Mouse (Mus musculus) urinary bladder, postnatal 4 days (tissue): Measurements from ENCODE around the gene Lhx4.

ENCODE experiments used
- DNase-seq, 2 experiments: peaks; one replicate each; pipeline ENCODE4 v3.0.0; 2021 to 2022; ENCODE audit warnings: low spot score in 2 of 2

Lhx4 gene

DNA sequence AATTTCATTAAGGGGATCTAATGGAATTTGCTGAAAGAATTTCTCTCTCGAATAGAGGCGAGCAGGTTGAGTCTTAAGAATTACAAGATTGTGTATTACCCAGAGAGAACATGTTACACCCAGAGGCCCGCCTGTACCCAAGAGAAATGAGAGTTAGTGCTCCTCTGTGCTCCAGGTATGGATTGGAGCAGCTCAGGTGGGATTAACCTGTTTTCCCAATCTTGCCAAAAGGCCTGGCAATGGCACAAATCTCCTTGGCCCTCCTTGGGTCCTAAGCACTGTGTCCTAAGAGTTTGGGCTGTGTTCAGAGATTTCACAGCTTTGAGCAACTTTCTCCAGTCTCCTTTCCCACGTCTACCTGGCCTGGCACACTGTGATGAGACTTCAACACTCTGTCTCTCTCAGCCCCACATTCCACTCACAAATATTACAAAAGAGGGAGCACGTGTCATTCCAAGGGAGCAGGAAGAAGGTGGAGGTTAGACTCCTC, 48.2 kb downstream of the Lhx4 start:
- no peak for DNase-seq

GRCm38 (mm10) chr1:155700886-155701285, 50.6 kb downstream of the Lhx4 start:
- DNase-seq = no peak

- no peak for DNase-seq
These were observed 52.9 kb downstream of the Lhx4 start for GRCm38 (mm10) chr1:155698373-155699159.

DNA sequence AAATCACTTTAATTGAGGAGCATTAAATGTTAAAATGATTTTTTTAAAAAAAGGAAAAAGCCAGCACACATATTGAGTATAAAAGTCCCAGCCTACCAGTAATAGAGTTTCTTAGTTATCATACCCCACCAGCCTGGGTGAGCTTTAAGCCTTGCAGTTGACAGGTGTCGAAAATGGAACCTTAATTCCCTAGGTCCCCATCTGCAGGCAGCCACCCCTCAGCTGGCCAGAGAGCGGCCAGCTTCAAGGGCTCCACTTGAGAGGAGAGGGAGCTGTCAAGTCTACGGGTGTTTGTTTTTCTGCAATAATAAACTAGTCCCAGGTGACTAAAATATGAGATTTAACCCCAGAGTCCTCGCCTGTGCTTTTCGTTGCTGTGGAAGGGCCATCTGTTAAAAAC, 58.0 kb downstream of the Lhx4 start:
- no peak for DNase-seq

GRCm38 (mm10) chr1:155693026-155693425, 58.5 kb downstream of the Lhx4 start:
- no peak for DNase-seq

DNA sequence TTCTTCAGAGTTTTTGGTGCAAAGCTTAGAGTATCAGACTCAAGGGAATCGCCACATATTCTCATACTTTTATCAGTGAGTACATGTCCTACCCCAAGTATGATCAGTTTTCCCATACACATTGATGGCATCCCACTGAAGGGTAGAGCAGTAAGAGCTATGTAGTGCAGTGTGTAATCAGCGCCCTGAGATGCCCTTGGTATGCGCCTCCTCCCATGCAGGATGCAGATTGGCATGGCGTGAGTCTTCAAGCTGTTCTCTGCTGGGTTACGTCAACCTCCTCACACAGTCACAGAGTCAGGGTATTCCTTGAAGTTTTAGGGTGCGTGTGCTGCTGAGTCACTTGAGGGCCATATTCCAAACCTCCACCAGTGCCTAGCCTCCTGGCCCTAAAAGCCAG, 59.3 kb downstream of the Lhx4 start:
- DNase-seq = no peak

GRCm38 (mm10) chr1:155689558-155689957, 61.9 kb downstream of the Lhx4 start:
- DNase-seq = no peak

DNA sequence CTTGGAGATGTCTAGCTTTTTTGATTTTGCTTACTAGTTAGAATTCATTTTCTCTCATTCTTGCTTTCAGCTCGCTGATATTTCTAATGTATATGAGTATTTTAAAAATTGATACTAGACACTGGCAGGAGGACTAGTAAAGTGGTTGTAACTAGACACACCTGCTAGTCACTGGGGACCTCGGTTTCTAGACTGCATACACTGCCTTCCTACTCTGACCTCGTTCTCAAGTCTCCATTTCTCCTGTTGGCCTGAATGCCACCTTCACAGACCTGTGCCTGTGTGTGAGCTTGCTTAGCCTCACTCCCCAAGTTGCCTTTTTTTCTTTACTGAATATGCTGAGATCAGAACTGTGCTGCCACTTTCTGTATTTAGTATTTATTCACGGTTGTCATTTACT, 62.3 kb downstream of the Lhx4 start:
- no peak for DNase-seq

DNA sequence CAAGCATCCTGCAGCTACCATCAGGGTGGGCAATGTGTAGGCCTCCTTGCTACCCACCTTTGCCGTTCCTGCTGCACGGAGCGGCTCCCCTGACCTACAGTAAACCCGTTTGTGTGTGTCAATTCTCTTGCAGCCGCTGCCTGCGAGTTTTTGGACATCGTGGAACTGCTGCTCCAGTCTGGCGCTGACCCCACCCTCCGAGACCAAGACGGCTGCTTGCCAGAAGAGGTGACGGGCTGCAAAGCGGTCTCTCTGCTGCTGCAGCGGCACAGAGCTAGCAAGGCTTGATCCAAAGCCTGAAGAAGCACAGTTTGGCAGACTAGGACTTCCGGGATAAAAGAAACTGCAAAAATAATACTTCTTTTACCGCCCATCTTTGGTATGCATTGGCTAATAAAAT, 64.7 kb downstream of the Lhx4 start:
- no peak for DNase-seq

GRCm38 (mm10) chr1:155681116-155681799, 70.2 kb downstream of the Lhx4 start:
- no peak for DNase-seq

- no peak for DNase-seq
These were observed 75.9 kb downstream of the Lhx4 start for GRCm38 (mm10) chr1:155675570-155675969.

DNA sequence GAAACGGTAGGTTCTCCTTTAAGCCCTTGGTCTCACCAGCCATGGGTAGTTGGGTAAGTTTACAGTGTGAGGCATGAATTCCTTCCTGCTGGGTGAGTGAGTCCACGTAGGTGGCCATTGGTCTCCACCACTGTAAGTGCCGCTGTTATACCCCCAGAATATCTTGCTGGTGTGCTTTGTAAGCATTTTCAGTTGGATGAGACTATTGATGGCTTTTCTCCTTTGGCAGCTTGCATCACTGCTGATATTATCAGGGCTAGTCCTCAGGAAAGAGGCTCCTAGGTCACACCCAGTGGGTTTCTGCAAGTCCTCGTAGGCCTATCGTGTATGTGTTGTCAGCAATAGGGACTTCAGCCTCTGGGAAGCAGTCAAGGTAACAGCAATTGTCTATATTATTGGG, 87.5 kb downstream of the Lhx4 start:
- no peak for DNase-seq

DNA sequence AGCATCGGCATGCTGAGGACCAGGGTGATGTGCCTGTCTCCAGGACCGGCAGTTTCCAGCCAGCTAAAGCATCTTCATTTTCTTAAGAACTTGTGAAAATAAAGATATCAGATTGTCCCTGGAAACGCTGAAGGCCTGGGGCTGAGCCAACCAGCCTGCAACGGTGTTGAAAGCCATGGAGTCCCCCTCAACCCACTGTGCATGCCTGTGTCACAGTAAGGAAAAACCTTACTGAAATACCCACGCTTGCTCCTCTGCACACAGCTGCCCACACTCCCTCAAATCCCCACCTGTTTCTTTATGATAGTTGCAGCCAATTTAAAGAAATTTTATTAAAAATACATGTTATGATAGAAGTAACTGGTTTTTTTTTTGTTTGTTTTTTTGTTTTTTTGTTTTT, 95.2 kb downstream of the Lhx4 start:
- DNase-seq = no peak

DNA sequence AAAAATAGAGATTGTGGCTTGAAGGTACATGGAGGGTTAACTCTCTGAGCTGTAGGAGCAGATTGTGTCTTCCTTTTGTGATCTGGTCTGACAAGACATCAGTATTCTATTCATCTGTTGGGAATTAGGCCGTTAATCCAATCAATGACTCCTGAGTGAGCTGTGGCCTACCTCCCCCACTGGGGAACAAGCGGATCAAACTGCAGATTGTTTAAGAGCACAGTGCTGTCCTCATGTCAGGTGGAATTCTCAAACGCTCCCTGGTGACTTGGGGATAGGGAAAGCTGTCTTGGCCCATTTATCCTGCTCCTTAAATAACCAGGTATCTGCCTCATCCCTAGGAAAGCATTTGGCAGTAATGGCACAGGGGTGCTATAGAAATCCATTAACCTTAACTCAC, 96.5 kb downstream of the Lhx4 start:
- no peak for DNase-seq

DNA sequence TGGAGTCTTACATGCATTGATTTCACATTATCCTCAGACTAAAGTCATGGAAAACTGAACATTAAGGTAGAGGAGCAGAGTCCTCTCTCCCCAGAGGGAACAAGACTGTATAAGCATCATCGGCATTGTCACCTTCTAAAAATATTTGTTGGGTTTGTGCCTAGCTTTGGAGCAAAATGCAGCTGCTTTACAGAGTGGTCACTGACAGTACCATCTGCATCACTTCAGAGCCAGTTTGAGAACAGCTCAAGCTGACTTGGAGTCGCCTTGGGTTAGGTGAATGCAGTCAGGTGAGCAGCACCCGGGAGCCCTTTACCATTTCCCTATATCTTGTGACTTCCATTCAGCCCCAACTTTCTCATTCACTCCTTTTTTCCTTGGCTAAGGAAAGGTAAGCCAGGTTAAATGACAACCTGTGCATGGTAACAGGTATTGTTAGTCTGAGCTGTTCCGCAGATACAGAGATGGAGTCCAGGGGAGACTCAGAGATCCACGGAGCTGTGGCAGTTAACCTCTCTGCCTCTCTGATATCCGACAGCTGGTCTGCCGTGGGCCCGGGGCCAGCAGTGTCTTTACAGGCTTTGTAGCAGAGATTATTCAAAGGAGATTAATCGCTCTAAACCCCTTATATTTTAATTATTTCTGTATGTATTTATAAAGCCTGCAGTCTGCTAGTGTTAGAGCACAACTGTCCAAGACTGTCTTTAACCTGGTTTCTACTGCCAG, 101.2 kb downstream of the Lhx4 start:
- no peak for DNase-seq
